Mouse (Mus musculus) right cerebral cortex, adult 18-20 months (tissue): ENCODE results near the gene Scube1.

Source experiments
- DNase-seq: peaks from one replicate; pipeline ENCODE4 v3.0.0; 2022; ENCODE audit warnings: mixed read lengths

Scube1 gene

GRCm38 (mm10) chr15:83724886-83725269, at the start of gene Scube1:
Scube1 (minus strand) TSS chr15:83725021.
- peak; percentile 92 for DNase-seq

- DNase-seq: peak; percentile 45
Observed at GRCm38 (mm10) chr15:83772953-83773352, 48.1 kb upstream of the Scube1 start.

GRCm38 (mm10) chr15:83772460-83772859, 47.6 kb upstream of the Scube1 start:
- no peak for DNase-seq

GRCm38 (mm10) chr15:83771346-83772053, 46.7 kb upstream of the Scube1 start:
- no peak for DNase-seq

- DNase-seq: no peak
Observed at GRCm38 (mm10) chr15:83765388-83766029, 40.7 kb upstream of the Scube1 start.

- DNase-seq: no peak
Observed at GRCm38 (mm10) chr15:83761512-83761911, 36.7 kb upstream of the Scube1 start.

- peak; percentile 54 for DNase-seq
Observed at GRCm38 (mm10) chr15:83760683-83761082, 35.9 kb upstream of the Scube1 start.

- DNase-seq: no peak
Observed at GRCm38 (mm10) chr15:83758958-83759357, 34.1 kb upstream of the Scube1 start.

- DNase-seq: no peak
Observed at GRCm38 (mm10) chr15:83756742-83757141, 31.9 kb upstream of the Scube1 start.

- no peak for DNase-seq
Observed at GRCm38 (mm10) chr15:83749436-83749835, 24.6 kb upstream of the Scube1 start.

GRCm38 (mm10) chr15:83748986-83749385, 24.2 kb upstream of the Scube1 start:
- no peak for DNase-seq

- peak; percentile 90 for DNase-seq
Observed at GRCm38 (mm10) chr15:83746311-83746710, 21.5 kb upstream of the Scube1 start.

- DNase-seq: no peak
Observed at GRCm38 (mm10) chr15:83742018-83742417, 17.2 kb upstream of the Scube1 start.

GRCm38 (mm10) chr15:83740676-83741422, 16.0 kb upstream of the Scube1 start:
- DNase-seq: peak; percentile 70

- peak; percentile 33 for DNase-seq
Observed at GRCm38 (mm10) chr15:83727626-83728025, 2.8 kb upstream of the Scube1 start.

- no peak for DNase-seq
Observed at GRCm38 (mm10) chr15:83726741-83727140, 1.9 kb upstream of the Scube1 start.

GRCm38 (mm10) chr15:83725556-83726200, 857 bp upstream of the Scube1 start:
- no peak for DNase-seq

- DNase-seq: peak; percentile 7
Observed at GRCm38 (mm10) chr15:83724160-83724885, 498 bp downstream of the Scube1 start.

- DNase-seq: no peak
Observed at GRCm38 (mm10) chr15:83715582-83716228, 9.1 kb downstream of the Scube1 start.

GRCm38 (mm10) chr15:83712798-83713197, 12.0 kb downstream of the Scube1 start:
- no peak for DNase-seq

- DNase-seq: no peak
Observed at GRCm38 (mm10) chr15:83712361-83712760, 12.5 kb downstream of the Scube1 start.
